Mouse (Mus musculus): ENCODE results near the gene Gm6096.

DNA sequence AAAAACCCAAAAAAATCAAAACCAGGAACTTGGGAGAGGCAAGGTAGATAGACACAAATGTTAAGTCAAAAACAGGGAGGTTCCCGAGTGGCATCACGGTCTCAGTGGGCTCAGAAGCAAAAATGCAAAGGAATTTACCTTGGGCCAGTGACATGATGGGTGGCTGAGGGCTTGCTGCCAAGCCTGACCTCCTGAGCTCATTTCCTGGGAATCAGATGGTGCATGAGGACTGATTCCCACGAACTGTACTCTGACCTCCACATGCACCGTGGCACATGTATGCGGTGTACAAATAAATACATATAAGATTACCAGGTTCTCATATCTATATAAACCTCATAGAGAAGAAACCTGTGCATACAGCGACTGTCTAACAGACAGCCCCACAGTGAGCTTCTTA lies 26.5 kb upstream of the Gm6096 start:
- no peak for TF ChIP-seq CTCF (conservative IDR thresholded peaks at IDR 0.05; ENCODE audit: insufficient read depth, insufficient read length, low read depth, low read length)
- no peak for TF ChIP-seq POLR2A (IDR thresholded peaks at IDR 0.05; ENCODE audit: low read depth, low read length)

All from kidney, adult 2 months (tissue).